Mouse (Mus musculus): ENCODE results near the gene Siae.

The Siae gene

DNA sequence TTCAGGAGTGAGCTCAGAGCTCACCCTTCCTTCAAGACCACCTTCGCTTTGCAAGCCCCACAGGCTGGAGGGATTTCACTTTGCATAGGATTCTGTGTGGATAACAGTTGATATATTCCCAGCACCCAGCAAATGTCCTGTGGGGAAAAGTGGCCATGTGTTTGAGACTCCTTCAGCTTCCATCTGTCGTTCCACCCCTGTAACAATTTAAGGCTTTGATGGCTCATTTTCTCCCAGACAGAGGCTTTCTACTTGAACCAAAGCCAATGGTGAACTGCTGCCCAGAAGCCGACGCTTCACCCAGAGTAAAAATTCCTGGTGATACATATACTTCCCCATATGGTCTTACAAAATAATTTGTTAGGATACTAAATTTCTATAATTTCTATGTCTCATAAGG, 119.8 kb downstream of the Siae start:
- DNase-seq (ENCODE audit: low read depth) = no peak

DNA sequence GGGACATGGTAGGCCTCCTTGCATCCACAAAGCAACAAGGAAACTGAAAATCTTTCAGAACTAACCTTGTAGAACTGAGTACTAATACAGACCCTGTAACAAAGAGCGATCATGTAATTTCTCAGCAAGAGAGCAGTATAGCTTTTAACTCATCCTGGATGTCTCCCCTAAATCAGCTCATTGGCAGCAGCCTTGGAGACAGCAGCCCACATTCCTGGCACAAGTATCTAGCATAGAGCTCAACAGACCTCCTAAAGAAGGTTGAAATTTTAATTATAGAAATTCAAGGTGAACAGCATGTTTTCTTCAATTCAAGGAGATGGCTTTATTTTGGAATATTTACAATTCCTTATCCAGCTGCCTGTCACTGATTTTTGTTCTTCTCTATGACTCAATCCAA, 125.6 kb downstream of the Siae start:
- DNase-seq (ENCODE audit: low read depth) = no peak

DNA sequence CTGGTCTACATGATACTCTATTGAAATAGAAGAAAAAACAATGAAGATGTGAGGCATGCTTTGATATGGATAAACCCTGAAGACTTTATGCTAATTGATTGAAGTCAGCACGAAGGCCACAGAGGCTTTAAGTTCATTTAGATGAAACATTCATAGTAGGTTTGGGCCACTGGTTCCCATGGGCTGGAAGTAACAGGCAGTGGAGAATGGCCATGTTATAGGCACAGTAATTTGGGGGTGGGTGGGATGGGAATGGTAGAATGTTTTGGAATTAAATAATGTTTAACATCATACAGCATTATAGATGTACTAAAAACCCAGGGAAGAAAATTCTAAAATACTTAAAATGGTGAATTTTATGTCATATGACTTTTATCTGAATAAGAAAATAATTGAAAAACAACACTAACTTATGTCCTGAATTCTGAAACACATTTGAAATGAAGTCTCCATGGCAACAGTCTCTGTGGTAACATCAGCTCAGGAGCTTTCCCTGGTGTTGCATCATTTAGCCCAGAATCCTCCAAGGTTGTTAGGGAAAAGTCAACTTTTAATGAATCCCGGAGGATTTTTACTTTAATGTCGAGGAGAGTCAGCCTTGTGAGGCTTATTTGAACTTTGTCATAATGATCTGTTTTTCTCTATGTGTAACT, 131.9 kb downstream of the Siae start:
- DNase-seq (ENCODE audit: low read depth) = no peak

DNA sequence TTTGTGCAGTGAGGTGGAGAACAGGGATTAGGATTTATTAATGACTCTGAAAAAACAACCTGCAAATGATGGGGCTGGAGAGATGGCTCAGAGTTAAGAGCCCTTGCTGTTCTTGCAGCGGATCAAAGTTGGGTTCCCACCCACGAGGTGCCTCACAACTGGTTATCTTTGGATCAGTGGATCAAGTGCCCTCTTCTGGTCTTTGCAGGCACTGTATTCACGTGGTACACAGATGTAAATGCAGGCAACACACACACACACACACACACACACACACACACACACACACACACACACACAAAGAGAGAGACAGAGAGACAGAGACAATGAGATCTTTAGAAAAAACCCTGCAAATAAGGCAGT, 132.4 kb downstream of the Siae start:
- no peak for DNase-seq (ENCODE audit: low read depth)

GRCm38 (mm10) chr9:37689970-37690686, 134.6 kb downstream of the Siae start:
- peak; percentile 6 for DNase-seq (ENCODE audit: low read depth)
